Mouse (Mus musculus): ENCODE data around the gene Hand1. TPM values are rescaled to one million over a fixed set of nuclear protein-coding genes. Genes with fewer than 3 reads are reported as not detected.
"Not testable (repeated sequence)": the region's sequence is repeated elsewhere in the genome, so short reads cannot be mapped to it uniquely, and the experiment has no call there.

The Hand1 gene
- polyA plus RNA-seq, 1 experiment from 2014 or later = not detected

DNA sequence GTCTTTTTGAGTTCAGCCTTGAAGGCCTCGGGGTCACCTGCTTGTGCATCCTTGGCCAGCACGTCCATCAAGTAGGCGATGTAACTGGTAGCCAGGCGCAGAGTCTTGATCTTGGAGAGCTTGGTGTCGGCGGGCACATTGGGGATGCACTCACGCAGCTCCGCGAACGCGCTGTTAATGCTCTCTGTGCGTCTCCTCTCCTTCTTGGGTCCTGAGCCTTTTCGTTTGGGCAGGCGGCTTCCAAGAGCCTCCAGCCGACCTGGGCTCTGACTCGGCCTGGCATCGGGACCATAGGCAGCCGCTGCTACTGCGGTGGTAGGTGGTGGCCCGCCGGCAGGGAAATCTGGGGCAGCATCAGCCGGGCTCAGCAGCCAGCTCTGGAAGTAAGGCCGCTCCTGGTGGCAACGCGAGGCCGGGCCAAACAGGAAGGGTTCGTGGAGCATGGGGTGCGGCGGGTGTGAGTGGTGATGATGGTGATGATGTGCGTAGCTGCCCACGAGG, 1.3 kb downstream of the Hand1 start:
- under 1% methylated on average over 31 of the region's 31 CpGs for WGBS
- no peak for ATAC-seq (ENCODE audit: low FRiP score)
- Histone ChIP-seq H3K4me3 (no peak overlapping the region), H3K9me3 (no peaks in the 10 kb centered on the region), H3K27me3 (peaks cover 99% of the 10 kb centered on the region), H3K4me1 (replicated peaks) (peaks cover 20% of the 10 kb centered on the region), H3K36me3 (no peaks in the 10 kb centered on the region), H3K9ac (no peak overlapping the region), H3K27ac (no peak overlapping the region), H3K4me2 (no peak overlapping the region)

DNA sequence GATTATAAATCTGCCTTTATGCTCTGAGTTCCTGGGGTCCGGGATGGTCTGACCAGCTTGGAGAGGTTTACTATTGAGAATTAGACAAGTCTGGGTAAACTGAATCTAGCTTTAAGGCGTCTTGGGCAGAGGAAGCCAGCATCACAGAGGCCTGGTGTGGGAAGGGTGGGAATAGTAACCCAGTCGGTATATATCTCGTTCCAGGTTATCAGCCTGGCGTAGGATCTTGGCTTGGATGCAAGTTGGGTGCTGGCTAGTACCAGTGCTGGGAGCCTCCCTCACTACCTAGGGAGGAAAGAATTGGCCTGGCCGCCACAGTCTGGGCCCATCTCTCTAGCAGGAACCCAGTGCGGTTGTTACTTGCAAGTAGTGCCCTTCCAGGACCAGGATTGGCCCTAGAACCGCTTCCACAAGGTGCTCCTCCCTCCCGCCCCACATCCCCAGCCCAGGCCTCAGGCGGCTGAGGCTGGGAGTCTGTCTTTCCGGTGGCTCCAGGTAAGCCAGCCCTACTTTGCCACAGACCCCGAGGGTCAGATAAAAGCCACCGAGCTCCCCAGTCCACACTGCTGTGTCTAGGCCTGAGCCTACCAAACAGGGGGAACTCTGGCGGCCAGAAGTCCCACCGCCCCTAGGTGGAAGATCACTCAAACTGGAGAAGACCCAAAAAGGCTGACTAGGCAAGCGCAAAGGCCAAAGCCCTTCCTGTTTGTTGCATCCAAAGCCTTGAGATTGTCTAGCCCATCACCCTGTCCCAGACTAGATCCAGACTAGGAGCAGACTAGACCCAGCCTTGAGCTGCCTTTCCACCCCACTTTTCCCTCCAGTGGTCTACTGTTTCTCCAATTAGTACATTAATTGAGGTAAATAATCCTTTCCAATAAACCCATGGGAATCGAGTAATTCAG, 2.5 kb downstream of the Hand1 start:
- H3K4me3 ChIP-seq = no peak overlapping the region
- no peak for ATAC-seq (ENCODE audit: low FRiP score)
- WGBS = 9% methylated on average over 17 of the region's 17 CpGs
- H3K9ac ChIP-seq = no peak overlapping the region
- H3K9me3 ChIP-seq = no peaks in the 10 kb centered on the region
- H3K27ac ChIP-seq = no peak overlapping the region
- H3K27me3 ChIP-seq = peaks cover 99% of the 10 kb centered on the region
- H3K4me1 ChIP-seq (replicated peaks) = peaks cover 20% of the 10 kb centered on the region
- H3K36me3 ChIP-seq = no peaks in the 10 kb centered on the region
- no peak overlapping the region for H3K4me2 ChIP-seq

DNA sequence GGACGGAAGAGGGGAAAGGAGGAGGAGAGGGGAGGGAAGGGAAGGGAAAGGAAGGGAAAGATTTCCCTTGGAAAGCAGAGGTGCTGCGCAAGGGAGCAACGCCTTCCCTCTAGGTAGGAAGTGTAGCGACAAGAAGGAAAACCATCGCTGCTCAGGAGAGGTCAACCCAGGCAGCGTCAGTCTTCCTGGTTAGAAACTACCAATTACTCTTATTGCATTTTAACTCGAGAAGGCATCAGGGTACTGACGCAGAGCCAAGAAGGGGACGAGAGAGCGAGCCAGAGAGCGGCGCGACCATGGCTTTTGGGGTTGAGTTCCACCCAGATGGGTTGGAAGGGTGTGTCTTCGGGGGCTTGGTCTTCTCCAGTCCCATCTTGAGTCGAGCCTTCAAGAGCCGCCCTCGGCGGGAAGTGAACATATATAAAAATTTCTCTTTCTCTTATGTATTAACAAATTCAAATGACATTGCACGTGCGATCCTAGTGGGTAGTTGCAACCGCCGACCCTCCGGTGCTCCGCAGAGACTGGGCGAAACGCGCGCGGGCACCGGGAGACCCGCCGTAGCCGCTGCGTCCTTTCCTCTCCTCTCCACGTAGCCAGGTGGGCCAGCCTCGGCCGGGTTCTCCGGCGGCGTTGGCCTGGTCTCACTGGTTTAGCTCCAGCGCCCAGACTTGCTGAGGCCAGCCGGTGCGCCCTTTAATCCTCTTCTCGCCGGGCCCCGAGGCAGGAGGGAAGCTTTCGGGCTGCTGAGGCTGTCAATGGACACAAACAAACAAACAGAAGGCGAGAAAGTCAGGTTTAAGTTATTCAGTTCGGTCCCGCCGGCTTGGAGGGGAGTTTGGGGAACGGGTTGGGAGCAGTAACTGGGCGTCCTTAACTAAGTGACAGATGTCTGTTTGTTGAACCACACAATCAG, 3.4 kb downstream of the Hand1 start:
- Histone ChIP-seq H3K36me3 (no peaks in the 10 kb centered on the region), H3K4me3 (0 out of 2 replicates have a peak overlapping the region, but pooled peaks have one; percentile 8), H3K9me3 (no peaks in the 10 kb centered on the region), H3K4me1 (replicated peaks) (peaks cover 20% of the 10 kb centered on the region), H3K27me3 (peaks cover 99% of the 10 kb centered on the region), H3K4me2 (no peak overlapping the region), H3K9ac (no peak overlapping the region), H3K27ac (no peak overlapping the region)
- WGBS = under 1% methylated on average over 53 of the region's 53 CpGs
- no peak for ATAC-seq (ENCODE audit: low FRiP score)

DNA sequence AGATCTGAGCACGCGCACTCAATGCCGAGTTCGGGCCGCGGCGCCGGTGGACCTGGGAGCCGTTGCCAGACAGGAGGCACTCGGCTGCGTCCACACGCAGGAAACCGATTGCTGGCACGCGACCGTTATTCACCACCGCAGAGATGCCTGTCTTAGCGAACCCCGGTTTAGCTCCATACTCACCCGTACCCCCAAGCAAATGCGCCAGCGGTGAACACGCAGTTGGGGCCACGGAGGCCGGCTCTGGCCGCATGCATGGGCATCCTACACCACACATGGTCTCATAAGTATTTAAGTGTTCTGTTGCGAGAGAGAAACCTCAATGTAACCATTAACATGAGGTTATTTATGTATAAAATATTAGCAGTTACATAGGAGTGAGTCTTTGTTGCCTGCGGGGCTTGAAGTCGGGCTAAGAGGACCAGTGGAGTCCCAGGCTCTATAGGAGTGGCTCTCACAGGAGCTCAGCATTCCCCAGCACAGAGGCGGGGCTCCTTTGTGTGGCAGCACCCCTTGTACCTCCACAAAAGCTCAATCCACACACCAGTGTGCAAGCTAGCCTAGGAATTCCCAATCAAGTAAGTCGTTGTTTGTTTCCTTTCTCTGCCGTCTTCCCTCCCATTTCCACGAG, 4.6 kb downstream of the Hand1 start:
- Histone ChIP-seq H3K4me1 (replicated peaks) (peaks cover 15% of the 10 kb centered on the region), H3K4me3 (peak overlapping the region; percentile 22), H3K36me3 (no peaks in the 10 kb centered on the region), H3K9me3 (no peaks in the 10 kb centered on the region), H3K27me3 (peaks cover 97% of the 10 kb centered on the region), H3K9ac (no peak overlapping the region), H3K27ac (no peak overlapping the region), H3K4me2 (peak overlapping the region; percentile 44)
- no peak for ATAC-seq (ENCODE audit: low FRiP score)
- WGBS = under 1% methylated on average over 33 of the region's 33 CpGs

DNA sequence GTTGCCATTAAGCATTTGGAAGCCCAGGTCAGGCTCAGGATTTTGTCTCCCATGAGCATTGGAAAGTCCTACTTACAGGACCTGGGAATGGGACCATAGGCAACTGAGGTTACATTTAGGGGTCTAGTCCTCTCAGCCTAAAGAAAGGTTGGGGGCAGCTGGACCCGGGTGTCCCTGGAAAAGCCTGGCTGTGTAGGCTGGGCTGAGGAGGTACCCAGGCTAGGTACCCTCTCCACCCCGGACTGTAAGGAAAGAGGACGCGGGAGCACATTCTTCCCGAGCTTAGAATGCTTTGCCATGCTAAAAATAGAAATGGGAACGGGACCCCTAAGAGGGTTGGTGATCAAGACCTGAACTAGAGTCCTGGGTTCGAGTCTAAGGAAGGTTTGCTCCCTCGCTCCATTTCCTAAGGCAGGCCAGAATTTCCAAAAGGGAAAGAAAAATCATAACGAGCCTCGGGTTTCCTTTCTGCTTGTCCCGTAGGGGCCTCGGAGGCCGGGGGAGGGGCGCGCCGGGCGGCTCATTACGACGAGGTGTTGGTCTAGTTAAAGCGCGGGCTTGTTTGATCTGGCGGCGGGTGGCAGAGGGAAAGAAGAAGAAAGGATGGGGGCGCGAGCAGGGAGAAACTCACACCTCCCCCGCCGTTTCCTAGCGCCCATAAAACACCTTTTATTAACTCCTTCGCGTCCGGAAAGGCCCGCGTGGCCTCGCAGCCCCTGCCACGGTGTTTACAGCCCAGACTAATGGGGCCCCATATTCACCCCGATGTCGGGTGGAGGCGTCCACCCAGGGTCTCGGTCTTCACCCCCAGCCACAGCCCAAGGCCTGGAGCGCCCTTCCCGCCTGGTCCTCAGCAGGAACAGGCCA, 5.3 kb downstream of the Hand1 start:
- Histone ChIP-seq H3K9me3 (no peaks in the 10 kb centered on the region), H3K4me2 (peak overlapping the region; percentile 44), H3K36me3 (no peaks in the 10 kb centered on the region), H3K4me1 (replicated peaks) (peaks cover 15% of the 10 kb centered on the region), H3K4me3 (peak overlapping the region; percentile 22), H3K27ac (no peak overlapping the region), H3K9ac (0 out of 2 replicates have a peak overlapping the region, but pooled peaks have one; percentile 24), H3K27me3 (peaks cover 89% of the 10 kb centered on the region)
- no peak for ATAC-seq (ENCODE audit: low FRiP score)
- WGBS = under 1% methylated on average over 41 of the region's 41 CpGs

DNA sequence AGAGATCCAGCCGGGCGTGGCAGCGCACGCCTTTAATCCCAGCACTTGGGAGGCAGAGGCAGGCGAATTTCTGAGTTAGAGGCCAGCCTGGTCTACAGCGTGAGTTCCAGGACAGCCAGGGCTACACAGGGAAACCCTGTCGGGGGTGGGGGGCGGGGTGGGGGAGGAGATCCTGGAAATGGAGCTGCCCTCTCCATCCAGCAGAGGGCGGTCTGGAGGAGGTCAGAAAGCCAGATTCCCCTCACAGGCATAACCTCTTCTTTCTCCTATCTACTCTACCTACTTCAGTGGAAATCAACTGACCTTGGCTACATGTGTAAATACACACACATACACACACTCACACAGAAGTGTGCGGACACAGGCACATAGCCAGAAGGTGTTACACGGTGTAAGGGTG, 7.4 kb downstream of the Hand1 start:
- Histone ChIP-seq H3K27me3 (peaks cover 69% of the 10 kb centered on the region), H3K4me1 (replicated peaks) (peaks cover 15% of the 10 kb centered on the region)
- not testable (repeated sequence) for H3K9ac ChIP-seq; H3K9me3 ChIP-seq; H3K27ac ChIP-seq; H3K36me3 ChIP-seq; ATAC-seq (ENCODE audit: low FRiP score); H3K4me3 ChIP-seq; H3K4me2 ChIP-seq
- WGBS = 35% methylated on average over 11 of the region's 11 CpGs

DNA sequence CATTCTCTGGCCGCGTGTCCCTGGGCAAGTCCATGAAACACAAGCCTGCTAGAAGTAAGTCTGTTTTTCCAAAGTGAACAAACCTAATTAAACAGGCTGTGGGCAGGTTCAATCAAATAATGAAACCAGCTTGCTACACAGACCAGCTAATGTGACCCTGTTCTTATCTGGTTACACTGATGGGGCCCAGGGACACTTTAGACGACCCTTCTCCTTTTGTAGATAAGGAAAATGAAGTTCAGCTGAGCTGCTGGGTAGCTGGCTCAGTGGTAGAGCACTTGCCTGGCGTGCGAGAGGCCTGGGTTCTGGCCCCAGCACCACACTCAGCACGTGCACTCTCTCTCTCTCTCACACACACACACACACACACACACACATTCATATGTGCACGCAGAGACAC, 8.9 kb downstream of the Hand1 start:
- H3K9ac ChIP-seq = no peak overlapping the region
- peaks cover 53% of the 10 kb centered on the region for H3K27me3 ChIP-seq
- H3K4me1 ChIP-seq (replicated peaks) = peaks cover 8% of the 10 kb centered on the region
- ATAC-seq (ENCODE audit: low FRiP score) = no peak
- WGBS = 71% methylated on average over 7 of the region's 7 CpGs
- H3K9me3 ChIP-seq = no peaks in the 10 kb centered on the region
- H3K36me3 ChIP-seq = no peaks in the 10 kb centered on the region
- H3K4me3 ChIP-seq = no peak overlapping the region
- H3K27ac ChIP-seq = no peak overlapping the region
- no peak overlapping the region for H3K4me2 ChIP-seq

DNA sequence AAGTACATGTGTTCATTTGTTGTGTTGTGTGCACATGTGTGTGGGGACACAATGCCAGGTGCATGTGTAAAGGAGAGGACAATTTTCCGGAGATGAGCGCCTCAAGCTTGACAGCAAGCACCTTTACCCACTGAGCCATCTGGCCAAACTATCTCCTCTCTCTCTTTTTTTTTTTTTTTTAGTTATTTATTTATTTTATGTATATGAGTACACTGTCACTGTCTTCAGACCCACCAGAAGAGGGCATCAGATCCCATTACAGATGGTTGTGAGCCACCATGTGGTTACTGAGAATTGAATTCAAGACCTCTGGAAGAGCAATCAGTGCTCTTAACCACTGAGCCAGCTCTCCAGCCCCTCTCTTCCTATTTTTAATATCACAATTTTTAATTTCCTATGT, 9.5 kb downstream of the Hand1 start:
- not testable (repeated sequence) for ATAC-seq (ENCODE audit: low FRiP score); H3K4me3 ChIP-seq; H3K4me1 ChIP-seq (replicated peaks); H3K9me3 ChIP-seq; H3K4me2 ChIP-seq; H3K9ac ChIP-seq; H3K36me3 ChIP-seq; H3K27ac ChIP-seq
- H3K27me3 ChIP-seq = peaks cover 48% of the 10 kb centered on the region
- 82% methylated on average over 2 of the region's 2 CpGs for WGBS

DNA sequence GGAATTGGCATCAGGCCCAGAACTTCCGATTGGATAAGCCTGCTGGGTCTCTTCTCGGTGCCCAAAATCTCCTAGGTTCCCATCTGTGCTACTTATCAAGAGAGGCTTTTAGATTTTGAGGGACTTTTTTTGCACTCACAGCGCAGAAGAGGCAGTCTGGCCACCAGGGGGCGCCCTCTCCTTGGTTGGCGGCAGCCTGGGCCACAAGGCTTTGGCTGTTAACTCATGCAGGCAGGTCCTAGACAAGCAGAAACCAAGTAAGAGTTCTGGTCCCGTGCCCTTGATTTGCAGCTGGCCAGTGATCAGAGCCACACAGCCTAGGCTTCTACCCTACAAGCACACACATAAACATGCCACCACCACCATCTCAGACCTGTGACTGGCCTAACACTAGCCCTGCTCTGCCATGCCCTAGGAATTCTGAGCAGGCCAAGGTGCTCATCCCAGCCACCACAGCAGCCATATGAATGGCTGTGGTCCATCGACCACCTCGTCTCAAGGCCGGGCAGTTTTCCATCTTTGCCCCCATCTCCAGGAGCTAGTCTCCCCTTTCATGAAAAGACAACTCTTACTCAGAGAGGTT, 12.5 kb downstream of the Hand1 start:
- no peak overlapping the region for H3K4me3 ChIP-seq
- no peaks in the 10 kb centered on the region for H3K4me1 ChIP-seq (replicated peaks)
- H3K36me3 ChIP-seq = no peaks in the 10 kb centered on the region
- no peak overlapping the region for H3K27ac ChIP-seq
- no peaks in the 10 kb centered on the region for H3K9me3 ChIP-seq
- WGBS = 31% methylated on average over 9 of the region's 9 CpGs
- peaks cover 17% of the 10 kb centered on the region for H3K27me3 ChIP-seq
- no peak for ATAC-seq (ENCODE audit: low FRiP score)
- no peak overlapping the region for H3K4me2 ChIP-seq
- H3K9ac ChIP-seq = no peak overlapping the region

DNA sequence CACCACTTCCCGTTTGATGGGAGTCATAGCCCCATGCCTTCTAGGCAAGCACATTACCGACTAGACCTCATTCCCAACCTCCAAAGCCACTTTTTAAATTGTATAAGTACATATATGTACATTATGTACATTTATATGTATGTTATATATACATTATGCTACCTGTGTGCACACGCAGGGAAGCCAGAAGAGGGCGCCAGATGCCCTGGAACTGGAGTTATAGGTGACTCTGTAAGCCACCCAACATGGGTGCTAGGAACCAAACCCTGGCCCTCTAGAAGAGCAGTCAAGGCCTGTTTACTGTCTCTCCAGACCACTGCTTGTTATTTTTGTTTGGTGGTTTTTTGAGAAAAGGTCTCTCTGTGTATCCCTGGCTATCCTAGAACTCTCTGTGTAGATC, 14.4 kb downstream of the Hand1 start:
- H3K36me3 ChIP-seq = 0 out of 2 replicates have a peak, but pooled peaks cover 3% of the 10 kb centered on the region
- H3K9me3 ChIP-seq = no peaks in the 10 kb centered on the region
- H3K9ac ChIP-seq = no peak overlapping the region
- H3K4me3 ChIP-seq = no peak overlapping the region
- WGBS = 84% methylated on average over 4 of the region's 4 CpGs
- no peak overlapping the region for H3K27ac ChIP-seq
- H3K4me1 ChIP-seq (replicated peaks) = no peaks in the 10 kb centered on the region
- no peak overlapping the region for H3K4me2 ChIP-seq
- no peaks in the 10 kb centered on the region for H3K27me3 ChIP-seq
- no peak for ATAC-seq (ENCODE audit: low FRiP score)

DNA sequence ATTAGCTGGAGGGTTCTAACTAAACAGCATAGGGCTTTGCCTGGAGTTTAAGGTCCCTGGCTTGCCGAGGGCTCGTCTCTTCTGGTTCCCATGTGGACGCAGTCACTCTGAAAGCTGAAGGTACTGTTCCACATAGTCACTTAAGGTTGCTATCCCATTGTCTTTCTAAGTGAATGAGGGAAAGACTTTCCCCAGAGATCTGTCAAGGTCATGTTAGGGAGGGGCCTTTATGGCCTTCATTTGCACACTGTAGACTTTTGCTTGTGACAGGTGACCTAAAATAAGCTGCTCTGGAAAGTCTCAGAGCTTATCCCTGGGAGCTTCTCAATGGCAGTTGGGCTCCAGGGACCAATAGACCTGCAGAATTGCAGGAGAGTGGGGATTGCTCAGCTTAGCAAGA, 19.0 kb downstream of the Hand1 start:
- WGBS = 88% methylated on average over 3 of the region's 3 CpGs
- H3K4me1 ChIP-seq (replicated peaks) = no peaks in the 10 kb centered on the region
- H3K4me2 ChIP-seq = no peak overlapping the region
- no peak overlapping the region for H3K4me3 ChIP-seq
- no peaks in the 10 kb centered on the region for H3K27me3 ChIP-seq
- H3K9me3 ChIP-seq = no peaks in the 10 kb centered on the region
- peaks cover 45% of the 10 kb centered on the region for H3K36me3 ChIP-seq
- no peak for ATAC-seq (ENCODE audit: low FRiP score)
- H3K27ac ChIP-seq = no peak overlapping the region
- H3K9ac ChIP-seq = no peak overlapping the region

All from hindbrain, embryonic 13.5 days (tissue).